Mouse (Mus musculus): ENCODE measurements around the gene Ints7. TPM values are rescaled to one million over a fixed set of nuclear protein-coding genes. Genes with fewer than 3 reads are reported as not detected.
A peak's percentile ranks its signal among the peaks of the same experiment; 100 is the strongest.

The Ints7 gene
- total RNA-seq, 1 experiment, result 33.1 TPM

GRCm38 (mm10) chr1:191616245-191616644 lies 40.8 kb downstream of the Ints7 start:
- TF ChIP-seq MAFK (IDR thresholded peaks at IDR 0.05; ENCODE audit: insufficient read depth, low read depth, low read length), result no peak
- TF ChIP-seq ZC3H11A (IDR thresholded peaks at IDR 0.05; ENCODE audit: borderline replicate concordance, low read depth, low read length), result no peak
- no peak for TF ChIP-seq CHD2 (IDR thresholded peaks at IDR 0.05; ENCODE audit: low read depth, low read length)
- no peak for TF ChIP-seq ZNF384 (IDR thresholded peaks at IDR 0.05; ENCODE audit: low read depth, low read length)
- Histone ChIP-seq H3K36me3 (ENCODE audit: control insufficient read depth, insufficient read depth, low read length, poor library complexity, severe bottlenecking) (peaks cover 57% of the 10 kb centered on the region), H3K9ac (ENCODE audit: insufficient read depth, low read depth, low read length, poor library complexity, severe bottlenecking) (no peak overlapping the region), H3K9me3 (ENCODE audit: control insufficient read depth, insufficient read depth, low read depth, low read length) (no peaks in the 10 kb centered on the region), H3K4me3 (ENCODE audit: insufficient read depth in 1 of 2, low read depth in 1 of 2, low read length in 2 of 2, poor library complexity in 1 of 2, severe bottlenecking in 1 of 2) (no peak overlapping the region), H3K4me1 (ENCODE audit: control insufficient read depth in 2 of 2, insufficient read depth in 2 of 2, low read length in 2 of 2, poor library complexity in 1 of 2) (no peaks in the 10 kb centered on the region), H3K27ac (ENCODE audit: insufficient read depth, low read depth, low read length, poor library complexity, severe bottlenecking) (no peak overlapping the region; the same call in 1 of the 2 replicates)
- DNase-seq (ENCODE audit: low read depth, low spot score), result peak; percentile 36
- in situ Hi-C loops (cut with MboI; ENCODE audit: low sequenced_read_pairs in 2 of 2, unreplicated experiment in 2 of 2), result no loop called here

GRCm38 (mm10) chr1:191617589-191617988 lies 42.2 kb downstream of the Ints7 start:
- Histone ChIP-seq H3K4me3 (ENCODE audit: insufficient read depth in 1 of 2, low read depth in 1 of 2, low read length in 2 of 2, poor library complexity in 1 of 2, severe bottlenecking in 1 of 2) (no peak overlapping the region), H3K36me3 (ENCODE audit: control insufficient read depth, insufficient read depth, low read length, poor library complexity, severe bottlenecking) (peaks cover 50% of the 10 kb centered on the region), H3K9me3 (ENCODE audit: control insufficient read depth, insufficient read depth, low read depth, low read length) (no peaks in the 10 kb centered on the region), H3K9ac (ENCODE audit: insufficient read depth, low read depth, low read length, poor library complexity, severe bottlenecking) (no peak overlapping the region), H3K4me1 (ENCODE audit: control insufficient read depth in 2 of 2, insufficient read depth in 2 of 2, low read length in 2 of 2, poor library complexity in 1 of 2) (no peaks in the 10 kb centered on the region), H3K27ac (ENCODE audit: insufficient read depth, low read depth, low read length, poor library complexity, severe bottlenecking) (no peak overlapping the region)
- TF ChIP-seq ZC3H11A (IDR thresholded peaks at IDR 0.05; ENCODE audit: borderline replicate concordance, low read depth, low read length), result no peak
- TF ChIP-seq HCFC1 (IDR thresholded peaks at IDR 0.05; ENCODE audit: borderline replicate concordance, insufficient read depth, low read length), result no peak
- no peak for TF ChIP-seq CHD2 (IDR thresholded peaks at IDR 0.05; ENCODE audit: low read depth, low read length)
- no peak for TF ChIP-seq MAFK (IDR thresholded peaks at IDR 0.05; ENCODE audit: insufficient read depth, low read depth, low read length)
- TF ChIP-seq ZNF384 (IDR thresholded peaks at IDR 0.05; ENCODE audit: low read depth, low read length), result no peak
- DNase-seq (ENCODE audit: low read depth, low spot score), result no peak
- in situ Hi-C loops (cut with MboI; ENCODE audit: low sequenced_read_pairs in 2 of 2, unreplicated experiment in 2 of 2), result no loop called here

DNA sequence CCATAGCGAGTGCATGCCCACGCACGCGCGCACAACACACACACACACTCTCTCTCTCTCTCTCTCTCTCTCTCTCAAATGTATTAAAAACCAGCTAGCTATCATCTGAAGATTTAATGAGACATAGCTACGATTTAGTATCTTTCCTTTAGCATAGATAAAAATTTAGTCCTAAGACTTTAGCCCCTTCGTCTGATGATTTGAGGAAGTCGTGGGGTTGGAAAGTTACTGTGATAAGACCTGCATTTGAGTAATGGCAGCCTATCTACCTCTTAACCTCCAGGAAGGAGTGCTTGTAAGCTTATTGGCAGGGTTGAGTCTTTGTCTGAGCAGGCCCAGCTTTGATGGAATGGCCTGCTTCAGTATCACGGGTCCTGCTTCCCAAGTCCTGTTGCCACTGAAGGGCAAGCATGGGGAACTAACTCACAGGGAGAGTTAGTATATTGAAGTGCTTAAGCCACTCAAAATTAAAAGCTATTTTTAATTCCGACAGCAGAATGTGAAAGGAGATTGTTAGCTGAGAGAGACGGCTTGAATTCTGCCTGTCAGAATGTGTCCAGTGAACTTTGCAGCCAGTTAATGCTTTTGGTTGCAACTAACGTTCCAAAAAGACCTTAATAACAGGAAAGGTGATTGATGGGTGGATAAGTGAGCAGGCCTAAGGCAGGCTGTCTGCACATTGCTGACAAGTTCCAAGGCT lies 42.8 kb downstream of the Ints7 start:
- TF ChIP-seq ZC3H11A (IDR thresholded peaks at IDR 0.05; ENCODE audit: borderline replicate concordance, low read depth, low read length) (no peak), CHD2 (IDR thresholded peaks at IDR 0.05; ENCODE audit: low read depth, low read length) (no peak), ZNF384 (IDR thresholded peaks at IDR 0.05; ENCODE audit: low read depth, low read length) (no peak), HCFC1 (IDR thresholded peaks at IDR 0.05; ENCODE audit: borderline replicate concordance, insufficient read depth, low read length) (no peak), MAFK (IDR thresholded peaks at IDR 0.05; ENCODE audit: insufficient read depth, low read depth, low read length) (no peak)
- in situ Hi-C loops (cut with MboI; ENCODE audit: low sequenced_read_pairs in 2 of 2, unreplicated experiment in 2 of 2), result no loop called here
- no peak for DNase-seq (ENCODE audit: low read depth, low spot score)
- peaks cover 45% of the 10 kb centered on the region for H3K36me3 ChIP-seq (ENCODE audit: control insufficient read depth, insufficient read depth, low read length, poor library complexity, severe bottlenecking)
- no peaks in the 10 kb centered on the region for H3K4me1 ChIP-seq (ENCODE audit: control insufficient read depth in 2 of 2, insufficient read depth in 2 of 2, low read length in 2 of 2, poor library complexity in 1 of 2)
- H3K4me3 ChIP-seq (ENCODE audit: insufficient read depth in 1 of 2, low read depth in 1 of 2, low read length in 2 of 2, poor library complexity in 1 of 2, severe bottlenecking in 1 of 2), result no peak overlapping the region
- no peaks in the 10 kb centered on the region for H3K9me3 ChIP-seq (ENCODE audit: control insufficient read depth, insufficient read depth, low read depth, low read length)
- H3K27ac ChIP-seq (ENCODE audit: insufficient read depth, low read depth, low read length, poor library complexity, severe bottlenecking), result no peak overlapping the region
- H3K9ac ChIP-seq (ENCODE audit: insufficient read depth, low read depth, low read length, poor library complexity, severe bottlenecking), result no peak overlapping the region

DNA sequence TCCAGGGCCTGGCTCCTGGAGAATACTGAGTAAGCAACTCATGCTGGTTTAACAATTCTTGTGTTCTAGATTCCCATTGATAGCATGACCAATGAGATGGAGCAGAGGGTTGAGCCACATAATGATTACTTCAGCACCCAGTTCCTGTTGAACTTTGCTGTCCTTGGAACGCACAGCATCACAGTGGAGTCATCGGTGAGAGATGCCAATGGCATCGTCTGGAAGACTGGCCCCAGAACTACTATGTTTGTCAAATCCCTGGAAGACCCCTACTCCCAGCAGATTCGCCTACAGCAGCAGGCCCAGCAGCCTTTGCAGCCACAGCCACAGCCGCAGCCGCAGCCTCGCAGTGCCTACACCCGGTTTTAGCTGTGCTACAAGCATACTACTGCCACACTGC lies 45.7 kb downstream of the Ints7 start:
- Histone ChIP-seq H3K9ac (ENCODE audit: insufficient read depth, low read depth, low read length, poor library complexity, severe bottlenecking) (no peak overlapping the region), H3K27ac (ENCODE audit: insufficient read depth, low read depth, low read length, poor library complexity, severe bottlenecking) (no peak overlapping the region), H3K4me3 (ENCODE audit: insufficient read depth in 1 of 2, low read depth in 1 of 2, low read length in 2 of 2, poor library complexity in 1 of 2, severe bottlenecking in 1 of 2) (no peak overlapping the region), H3K36me3 (ENCODE audit: control insufficient read depth, insufficient read depth, low read length, poor library complexity, severe bottlenecking) (peaks cover 35% of the 10 kb centered on the region), H3K9me3 (ENCODE audit: control insufficient read depth, insufficient read depth, low read depth, low read length) (no peaks in the 10 kb centered on the region), H3K4me1 (ENCODE audit: control insufficient read depth in 2 of 2, insufficient read depth in 2 of 2, low read length in 2 of 2, poor library complexity in 1 of 2) (peaks cover 0 to 10% of the 10 kb centered on the region in 2 experiments; a peak in 1 of 4 replicates)
- in situ Hi-C loops (cut with MboI; ENCODE audit: low sequenced_read_pairs in 2 of 2, unreplicated experiment in 2 of 2), result no loop called here
- no peak for TF ChIP-seq CHD2 (IDR thresholded peaks at IDR 0.05; ENCODE audit: low read depth, low read length)
- TF ChIP-seq ZC3H11A (IDR thresholded peaks at IDR 0.05; ENCODE audit: borderline replicate concordance, low read depth, low read length), result no peak
- no peak for DNase-seq (ENCODE audit: low read depth, low spot score)

DNA sequence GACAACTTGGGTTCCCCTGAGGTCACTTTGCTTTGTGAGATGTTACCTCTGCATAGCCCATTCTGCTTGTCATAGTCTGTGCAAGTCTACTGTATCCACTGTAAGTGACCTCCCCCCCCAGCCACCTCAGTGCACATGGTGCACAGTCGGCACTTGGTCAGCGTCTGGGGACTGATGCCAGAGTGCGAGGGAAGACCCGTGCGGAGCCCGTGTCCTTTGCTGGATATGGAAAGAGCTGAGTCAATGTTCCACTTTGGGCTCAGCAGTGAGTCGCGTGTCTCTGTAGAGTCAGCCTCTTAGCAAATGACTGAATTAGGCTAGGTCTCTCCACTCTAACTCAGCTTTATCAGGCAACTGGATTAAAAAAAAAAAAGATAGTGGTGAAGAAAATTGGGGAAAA lies 47.4 kb downstream of the Ints7 start:
- Histone ChIP-seq H3K4me1 (ENCODE audit: control insufficient read depth in 2 of 2, insufficient read depth in 2 of 2, low read length in 2 of 2, poor library complexity in 1 of 2) (peaks cover 0 to 10% of the 10 kb centered on the region in 2 experiments; a peak in 1 of 4 replicates), H3K4me3 (ENCODE audit: insufficient read depth in 1 of 2, low read depth in 1 of 2, low read length in 2 of 2, poor library complexity in 1 of 2, severe bottlenecking in 1 of 2) (no peak overlapping the region), H3K9me3 (ENCODE audit: control insufficient read depth, insufficient read depth, low read depth, low read length) (no peaks in the 10 kb centered on the region), H3K9ac (ENCODE audit: insufficient read depth, low read depth, low read length, poor library complexity, severe bottlenecking) (no peak overlapping the region), H3K27ac (ENCODE audit: insufficient read depth, low read depth, low read length, poor library complexity, severe bottlenecking) (no peak overlapping the region), H3K36me3 (ENCODE audit: control insufficient read depth, insufficient read depth, low read length, poor library complexity, severe bottlenecking) (peaks cover 29% of the 10 kb centered on the region)
- DNase-seq (ENCODE audit: low read depth, low spot score), result no peak
- no peak for TF ChIP-seq CHD2 (IDR thresholded peaks at IDR 0.05; ENCODE audit: low read depth, low read length)
- no peak for TF ChIP-seq ZC3H11A (IDR thresholded peaks at IDR 0.05; ENCODE audit: borderline replicate concordance, low read depth, low read length)
- TF ChIP-seq ZNF384 (IDR thresholded peaks at IDR 0.05; ENCODE audit: low read depth, low read length), result no peak
- in situ Hi-C loops (cut with MboI; ENCODE audit: low sequenced_read_pairs in 2 of 2, unreplicated experiment in 2 of 2), result no loop called here

Measured in ES-E14 (cell line).